Mouse (Mus musculus): ENCODE results near the gene Ap1b1. TPM values are rescaled to one million over a fixed set of nuclear protein-coding genes. Genes with fewer than 3 reads are reported as not detected.

Gene Ap1b1
- polyA plus RNA-seq, 1 experiment from 2014 or later, result 65.3 TPM

DNA sequence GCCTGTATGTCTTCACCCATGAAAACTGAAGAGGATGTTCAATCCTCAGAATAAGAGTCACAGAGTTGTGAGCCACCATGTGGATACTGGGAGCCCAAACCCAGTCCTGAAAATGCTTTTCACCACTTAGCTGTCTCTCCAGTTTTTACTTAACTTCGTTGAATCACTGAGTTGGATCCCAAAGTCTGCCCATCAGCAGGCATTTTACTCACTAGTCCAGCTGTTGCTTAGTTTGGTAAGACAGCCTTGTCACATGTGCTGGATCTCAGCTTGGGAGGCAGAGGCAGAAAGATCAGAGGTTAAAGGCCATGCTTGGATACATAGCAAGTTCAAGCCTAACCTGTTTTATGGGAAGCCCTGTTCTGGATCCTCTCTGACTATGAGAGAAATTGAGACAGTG is 23.6 kb downstream of the Ap1b1 start:
- Histone ChIP-seq H3K9me3 (replicated peaks) (no peaks in the 10 kb centered on the region), H3K4me3 (replicated peaks) (no peak overlapping the region), H3K9ac (no peak overlapping the region), H3K27me3 (no peaks in the 10 kb centered on the region), H3K27ac (no peak overlapping the region), H3K36me3 (peaks cover 46% of the 10 kb centered on the region), H3K4me1 (no peaks in the 10 kb centered on the region), H3K4me2 (no peak overlapping the region)
- WGBS, result 90% methylated on average over 1 of the region's 1 CpGs
- ATAC-seq (replicated peaks; ENCODE audit: low FRiP score), result no peak

DNA sequence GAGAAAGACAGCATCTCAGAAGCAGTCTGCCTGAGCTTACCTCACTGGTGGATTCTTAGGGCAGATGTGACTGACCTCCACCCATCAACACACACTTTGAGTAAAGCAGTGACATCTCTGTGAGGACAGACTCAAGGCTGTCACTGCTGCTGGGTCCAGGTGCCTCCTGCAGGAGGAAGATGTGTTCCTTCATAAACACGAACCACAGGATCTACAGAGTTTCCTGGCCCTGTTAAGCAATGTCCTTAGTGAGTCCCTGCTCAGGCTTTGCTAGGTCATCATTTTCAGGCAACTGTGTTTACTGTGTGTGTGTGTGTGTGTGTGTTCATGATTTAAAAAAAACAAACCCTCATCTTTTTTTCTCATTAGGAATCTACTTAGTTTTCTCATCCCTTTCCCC is 24.9 kb downstream of the Ap1b1 start:
- ATAC-seq (replicated peaks; ENCODE audit: low FRiP score), result no peak
- Histone ChIP-seq H3K9ac (no peak overlapping the region), H3K4me2 (no peak overlapping the region), H3K9me3 (replicated peaks) (no peaks in the 10 kb centered on the region), H3K27me3 (no peaks in the 10 kb centered on the region), H3K4me3 (replicated peaks) (no peak overlapping the region), H3K4me1 (no peaks in the 10 kb centered on the region), H3K27ac (no peak overlapping the region), H3K36me3 (peaks cover 58% of the 10 kb centered on the region)
- WGBS, result 74% methylated on average over 1 of the region's 1 CpGs

DNA sequence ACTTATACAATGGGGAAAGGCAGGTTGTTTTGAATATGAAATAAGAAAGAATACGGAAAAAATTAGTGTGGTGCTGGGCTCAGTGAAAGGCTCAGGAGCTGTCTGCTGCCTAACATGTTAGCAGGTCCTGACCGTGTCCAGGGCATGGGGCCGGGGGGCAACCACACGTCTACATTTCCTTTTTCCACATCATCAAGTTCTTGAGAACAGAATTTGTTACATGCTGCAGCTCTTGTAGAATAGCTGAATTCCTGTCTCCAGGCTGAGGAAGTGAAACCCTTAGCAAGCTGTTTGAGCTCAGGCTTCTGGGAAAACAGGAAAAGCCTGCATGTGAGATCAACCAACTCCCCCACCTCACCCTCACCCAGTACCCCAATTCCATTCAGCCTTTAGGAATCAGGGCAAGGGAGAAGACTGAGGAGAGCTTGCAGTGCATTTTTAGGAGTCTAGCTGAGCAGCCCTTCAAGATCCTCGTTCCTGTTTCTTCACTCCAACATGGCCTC is 25.6 kb downstream of the Ap1b1 start:
- 68% methylated on average over 5 of the region's 5 CpGs for WGBS
- Histone ChIP-seq H3K4me3 (replicated peaks) (no peak overlapping the region), H3K27me3 (no peaks in the 10 kb centered on the region), H3K9me3 (replicated peaks) (no peaks in the 10 kb centered on the region), H3K4me2 (no peak overlapping the region), H3K9ac (no peak overlapping the region), H3K4me1 (no peaks in the 10 kb centered on the region), H3K36me3 (peaks cover 66% of the 10 kb centered on the region), H3K27ac (no peak overlapping the region)
- ATAC-seq (replicated peaks; ENCODE audit: low FRiP score), result no peak

DNA sequence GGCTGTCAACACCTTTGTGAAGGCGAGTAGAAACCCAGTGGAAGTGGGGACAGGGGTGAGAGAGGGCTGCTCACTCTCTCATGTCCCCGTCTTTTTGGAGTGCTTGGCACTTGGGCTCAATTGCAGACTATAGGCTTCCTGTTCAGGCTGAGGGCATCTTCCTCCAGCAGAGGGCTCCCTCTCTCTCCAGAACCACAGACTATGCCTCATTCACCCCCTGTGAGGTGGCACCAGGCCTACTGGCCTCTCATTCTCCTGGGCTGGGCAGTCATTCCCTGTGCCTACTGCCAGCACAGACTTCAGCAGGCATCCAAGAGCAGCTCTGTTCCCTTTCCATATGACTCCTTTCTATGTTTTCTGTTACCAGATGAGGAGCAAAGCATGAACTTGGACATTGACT is 29.1 kb downstream of the Ap1b1 start:
- no peak overlapping the region for H3K4me3 ChIP-seq (replicated peaks)
- no peak overlapping the region for H3K27ac ChIP-seq
- no peaks in the 10 kb centered on the region for H3K27me3 ChIP-seq
- H3K36me3 ChIP-seq, result peaks cover 90% of the 10 kb centered on the region
- H3K4me2 ChIP-seq, result no peak overlapping the region
- no peak for ATAC-seq (replicated peaks; ENCODE audit: low FRiP score)
- H3K9me3 ChIP-seq (replicated peaks), result no peaks in the 10 kb centered on the region
- H3K9ac ChIP-seq, result no peak overlapping the region
- no peaks in the 10 kb centered on the region for H3K4me1 ChIP-seq
- 65% methylated on average over 2 of the region's 2 CpGs for WGBS

DNA sequence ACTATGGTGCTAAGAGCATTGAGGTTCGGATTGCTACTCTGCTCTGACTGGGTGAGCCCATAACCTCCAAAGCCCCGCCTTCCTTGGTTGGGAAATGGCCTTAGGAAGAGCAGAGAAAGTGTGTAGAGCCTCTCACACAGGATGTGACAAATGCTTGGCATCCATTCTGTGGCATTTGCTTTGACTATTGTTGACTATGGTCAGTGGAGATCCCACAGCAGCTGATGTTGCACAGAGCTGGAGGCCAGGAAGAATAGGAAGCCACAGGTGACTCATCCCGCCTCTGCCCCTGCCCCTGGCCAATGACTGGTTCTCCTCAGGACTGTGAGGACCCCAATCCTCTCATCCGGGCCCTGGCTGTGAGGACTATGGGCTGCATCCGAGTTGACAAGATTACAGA is 29.7 kb downstream of the Ap1b1 start:
- H3K27me3 ChIP-seq, result no peaks in the 10 kb centered on the region
- H3K9ac ChIP-seq, result no peak overlapping the region
- 93% methylated on average over 5 of the region's 5 CpGs for WGBS
- no peak overlapping the region for H3K4me3 ChIP-seq (replicated peaks)
- ATAC-seq (replicated peaks; ENCODE audit: low FRiP score), result no peak
- H3K9me3 ChIP-seq (replicated peaks), result no peaks in the 10 kb centered on the region
- peaks cover 89% of the 10 kb centered on the region for H3K36me3 ChIP-seq
- no peaks in the 10 kb centered on the region for H3K4me1 ChIP-seq
- H3K4me2 ChIP-seq, result no peak overlapping the region
- H3K27ac ChIP-seq, result no peak overlapping the region

DNA sequence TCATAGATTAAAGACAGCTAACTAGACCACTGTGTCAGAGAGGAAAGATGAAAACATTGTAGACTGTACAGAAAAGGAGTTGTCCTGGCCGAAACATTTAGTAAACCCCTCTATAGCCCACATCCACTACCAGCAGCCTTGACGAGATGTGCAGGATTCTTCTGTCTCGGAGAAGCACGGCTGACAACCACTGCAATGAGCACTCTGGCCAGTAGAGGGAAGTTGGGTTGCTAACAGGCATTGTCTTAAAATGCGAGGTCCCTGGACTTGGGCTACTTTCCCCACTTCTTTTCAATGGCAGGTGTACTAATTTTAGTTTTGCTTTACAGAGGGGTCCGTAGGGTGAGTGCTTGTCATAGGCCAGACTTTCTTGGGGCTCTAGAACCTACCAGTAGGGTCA is 30.9 kb downstream of the Ap1b1 start:
- Histone ChIP-seq H3K4me3 (replicated peaks) (no peak overlapping the region), H3K4me2 (no peak overlapping the region), H3K27ac (no peak overlapping the region), H3K4me1 (no peaks in the 10 kb centered on the region), H3K9ac (no peak overlapping the region), H3K36me3 (peaks cover 84% of the 10 kb centered on the region), H3K9me3 (replicated peaks) (no peaks in the 10 kb centered on the region), H3K27me3 (no peaks in the 10 kb centered on the region)
- WGBS, result 69% methylated on average over 6 of the region's 6 CpGs
- ATAC-seq (replicated peaks; ENCODE audit: low FRiP score), result no peak

DNA sequence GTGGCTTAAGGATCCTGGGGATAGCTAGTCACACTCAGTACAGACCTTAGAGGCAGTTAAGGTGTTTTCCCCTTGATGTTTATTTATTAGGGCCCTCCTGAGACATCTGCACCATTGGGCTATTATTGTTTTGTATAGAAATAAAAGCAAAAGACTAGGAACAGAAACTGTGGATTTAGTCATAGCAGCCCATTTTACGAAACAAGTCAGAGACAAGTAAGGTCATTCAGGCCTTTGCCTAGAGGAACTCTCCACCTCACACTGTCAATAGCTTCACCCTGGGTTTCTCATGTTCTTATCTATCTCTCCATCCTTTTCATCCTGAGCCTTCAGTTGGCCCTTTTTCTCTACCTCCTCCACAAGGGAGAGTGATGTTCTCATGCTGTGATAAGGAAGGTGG is 38.5 kb downstream of the Ap1b1 start:
- H3K36me3 ChIP-seq, result peaks cover 84% of the 10 kb centered on the region
- H3K4me1 ChIP-seq, result no peaks in the 10 kb centered on the region
- no peak for ATAC-seq (replicated peaks; ENCODE audit: low FRiP score)

DNA sequence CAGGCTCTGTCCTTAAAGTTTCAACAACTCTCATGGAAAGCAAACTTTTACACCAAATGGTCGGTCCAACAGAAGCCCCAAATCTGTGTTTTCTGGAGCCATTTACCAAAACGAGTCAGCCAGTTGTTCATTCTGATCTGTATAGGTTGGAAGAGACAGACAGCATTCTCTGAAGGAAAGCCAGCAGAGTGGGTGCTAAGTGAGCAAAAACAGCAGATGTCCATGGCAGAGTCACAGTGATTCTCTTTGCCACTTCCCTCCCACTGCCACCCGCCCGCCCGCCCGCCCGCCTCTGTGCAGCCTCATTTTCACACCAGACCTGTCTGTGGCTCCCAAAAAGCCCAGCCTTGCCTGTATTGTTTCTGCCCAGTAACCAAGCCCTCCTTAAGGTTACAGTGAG is 41.6 kb downstream of the Ap1b1 start:
- WGBS, result 90% methylated on average over 7 of the region's 7 CpGs
- ATAC-seq (replicated peaks; ENCODE audit: low FRiP score), result no peak
- Histone ChIP-seq H3K36me3 (peaks cover 96% of the 10 kb centered on the region), H3K4me3 (replicated peaks) (no peak overlapping the region), H3K9me3 (replicated peaks) (no peaks in the 10 kb centered on the region), H3K4me1 (no peaks in the 10 kb centered on the region), H3K27me3 (no peaks in the 10 kb centered on the region), H3K9ac (no peak overlapping the region), H3K4me2 (no peak overlapping the region), H3K27ac (no peak overlapping the region)

More for the DNA sequence above, 38.5 kb downstream of the Ap1b1 start:
- no peak overlapping the region for H3K4me2 ChIP-seq
- no peaks in the 10 kb centered on the region for H3K9me3 ChIP-seq (replicated peaks)
- 95% methylated on average over 1 of the region's 1 CpGs for WGBS
- H3K27me3 ChIP-seq, result no peaks in the 10 kb centered on the region
- no peak overlapping the region for H3K27ac ChIP-seq
- H3K9ac ChIP-seq, result no peak overlapping the region
- no peak overlapping the region for H3K4me3 ChIP-seq (replicated peaks)

DNA sequence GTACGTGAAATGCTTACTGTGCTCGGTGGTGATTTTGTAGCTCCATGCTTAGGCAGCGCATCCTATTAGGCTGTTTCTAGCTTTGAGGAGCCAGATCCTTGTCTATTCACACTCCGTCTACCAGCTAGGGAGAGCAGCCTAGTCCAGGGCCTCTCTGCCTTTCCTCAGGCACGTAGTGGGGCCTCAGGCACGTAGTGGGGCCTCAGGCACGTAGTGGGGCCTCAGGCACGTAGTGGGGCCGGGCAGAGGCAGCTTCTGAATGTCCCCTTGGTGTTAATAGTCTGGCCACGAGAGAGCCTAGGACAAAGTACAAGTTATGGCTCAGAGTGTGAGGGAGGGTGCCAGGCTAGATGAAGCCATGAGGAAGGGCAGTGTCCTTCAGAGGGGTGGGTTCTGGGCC is 46.1 kb downstream of the Ap1b1 start:
- Histone ChIP-seq H3K36me3 (peaks cover 98% of the 10 kb centered on the region), H3K9ac (no peak overlapping the region), H3K4me1 (no peaks in the 10 kb centered on the region), H3K9me3 (replicated peaks) (no peaks in the 10 kb centered on the region), H3K4me2 (no peak overlapping the region), H3K27ac (no peak overlapping the region), H3K27me3 (no peaks in the 10 kb centered on the region), H3K4me3 (replicated peaks) (no peak overlapping the region)
- no peak for ATAC-seq (replicated peaks; ENCODE audit: low FRiP score)
- WGBS, result 91% methylated on average over 10 of the region's 10 CpGs

DNA sequence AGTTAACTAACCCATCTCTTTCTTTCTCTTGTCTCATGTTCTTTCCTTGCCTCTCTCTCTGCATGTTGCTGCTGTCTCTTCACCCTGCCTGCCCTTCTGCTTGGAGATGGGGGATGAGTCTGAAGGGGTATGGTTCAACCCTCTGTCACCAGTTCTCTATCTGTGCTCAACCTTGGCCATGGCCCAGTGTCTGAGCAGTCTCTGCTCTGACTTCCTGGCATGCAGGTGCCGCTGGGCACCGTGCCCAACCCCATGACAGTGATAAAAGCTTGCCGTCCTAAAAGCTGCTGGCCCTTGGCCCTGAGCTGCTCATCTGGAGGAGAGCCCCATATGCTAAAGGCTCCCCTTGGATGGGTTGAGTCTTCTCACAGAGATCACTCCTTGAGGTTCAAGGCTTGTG is 46.5 kb downstream of the Ap1b1 start:
- WGBS, result 78% methylated on average over 3 of the region's 3 CpGs
- H3K4me1 ChIP-seq, result no peaks in the 10 kb centered on the region
- no peak overlapping the region for H3K9ac ChIP-seq
- no peak for ATAC-seq (replicated peaks; ENCODE audit: low FRiP score)
- H3K4me3 ChIP-seq (replicated peaks), result no peak overlapping the region
- H3K4me2 ChIP-seq, result no peak overlapping the region
- H3K9me3 ChIP-seq (replicated peaks), result no peaks in the 10 kb centered on the region
- H3K36me3 ChIP-seq, result peaks cover 98% of the 10 kb centered on the region
- H3K27ac ChIP-seq, result no peak overlapping the region
- H3K27me3 ChIP-seq, result no peaks in the 10 kb centered on the region

DNA sequence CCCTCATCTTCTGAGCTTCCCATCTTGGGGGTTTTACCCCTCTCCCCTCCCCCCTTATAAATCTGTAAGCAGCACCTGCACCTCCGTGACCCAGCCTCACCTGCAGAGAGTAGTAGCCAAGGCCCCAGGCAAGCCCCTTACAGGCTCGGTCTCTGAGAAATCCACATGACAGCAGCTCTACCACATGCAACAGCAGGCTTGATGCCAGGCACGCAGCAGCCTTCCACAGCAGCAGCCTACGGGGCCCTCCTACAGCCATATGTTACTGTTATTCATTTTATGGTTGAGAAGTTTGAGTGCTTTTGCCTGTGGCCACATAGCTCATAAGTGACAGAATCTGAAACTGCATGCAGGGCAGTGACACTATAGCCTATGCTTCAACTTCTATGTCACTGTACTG is 48.8 kb downstream of the Ap1b1 start:
- Histone ChIP-seq H3K27ac (no peak overlapping the region), H3K9me3 (replicated peaks) (no peaks in the 10 kb centered on the region), H3K4me3 (replicated peaks) (no peak overlapping the region), H3K36me3 (peaks cover 99% of the 10 kb centered on the region), H3K4me2 (no peak overlapping the region), H3K9ac (no peak overlapping the region), H3K4me1 (no peaks in the 10 kb centered on the region), H3K27me3 (no peaks in the 10 kb centered on the region)
- 79% methylated on average over 4 of the region's 4 CpGs for WGBS
- no peak for ATAC-seq (replicated peaks; ENCODE audit: low FRiP score)

DNA sequence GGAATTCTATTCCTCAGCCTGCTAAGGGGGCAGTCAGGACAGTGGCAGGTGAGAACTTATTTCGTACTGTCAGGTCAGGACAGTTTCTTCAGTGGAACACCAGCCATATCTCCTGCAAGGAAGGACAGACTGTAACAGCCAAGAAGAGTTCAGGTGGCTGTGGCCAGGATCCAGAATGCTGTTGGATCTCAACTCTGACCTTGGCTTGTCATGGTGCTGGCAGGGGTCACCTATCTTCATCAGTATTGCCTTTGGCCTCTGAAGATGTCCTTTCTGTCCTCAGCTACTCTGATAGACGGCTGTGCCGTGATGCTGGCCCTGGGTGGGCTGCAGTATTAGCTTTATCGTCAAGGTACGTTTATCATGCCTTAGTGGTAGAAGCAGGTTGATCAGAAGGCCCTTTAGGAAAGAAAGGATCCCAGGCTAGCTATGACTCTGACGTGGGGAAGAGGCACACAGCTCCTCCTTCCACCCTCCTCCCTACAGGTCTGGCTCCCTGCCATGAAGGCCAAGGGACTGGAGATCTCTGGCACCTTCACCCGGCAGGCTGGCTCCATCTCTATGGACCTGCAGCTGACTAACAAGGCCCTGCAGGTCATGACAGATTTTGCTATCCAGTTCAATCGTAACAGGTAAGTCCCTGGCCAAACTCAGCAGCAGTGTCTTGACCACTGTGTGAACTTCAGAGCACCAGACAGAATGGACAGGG is 50.7 kb downstream of the Ap1b1 start:
- WGBS, result 81% methylated on average over 8 of the region's 8 CpGs
- H3K4me2 ChIP-seq, result no peak overlapping the region
- no peak overlapping the region for H3K9ac ChIP-seq
- no peak overlapping the region for H3K4me3 ChIP-seq (replicated peaks)
- H3K27me3 ChIP-seq, result no peaks in the 10 kb centered on the region
- H3K4me1 ChIP-seq, result 0 out of 2 replicates have a peak, but pooled peaks cover 3% of the 10 kb centered on the region
- no peaks in the 10 kb centered on the region for H3K9me3 ChIP-seq (replicated peaks)
- no peak for ATAC-seq (replicated peaks; ENCODE audit: low FRiP score)
- H3K27ac ChIP-seq, result no peak overlapping the region
- H3K36me3 ChIP-seq, result peaks cover 99% of the 10 kb centered on the region

DNA sequence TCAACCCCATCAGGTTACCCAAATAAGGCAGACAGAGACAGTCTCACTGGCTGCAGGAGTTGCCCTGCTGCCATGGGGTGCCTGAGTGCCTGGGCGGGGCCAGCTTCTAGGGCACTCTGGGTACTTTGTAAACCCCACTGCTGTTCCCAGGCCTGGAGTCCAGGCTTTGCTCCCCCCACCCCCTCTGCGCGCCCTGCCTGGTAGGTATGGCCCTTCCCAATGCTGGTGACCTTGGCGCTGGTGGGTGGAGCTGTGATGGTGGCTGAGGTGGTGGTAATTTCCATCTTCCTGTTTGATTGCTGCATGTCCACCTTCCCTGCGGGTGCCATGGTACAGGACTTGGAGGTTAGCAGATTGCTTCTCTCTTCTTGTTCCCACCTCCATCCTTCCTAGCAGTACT is 54.0 kb downstream of the Ap1b1 start:
- Histone ChIP-seq H3K27ac (peak overlapping the region; percentile 14; the same call in 1 of the 2 replicates), H3K4me3 (replicated peaks) (no peak overlapping the region), H3K4me2 (no peak overlapping the region), H3K9ac (no peak overlapping the region), H3K36me3 (peaks cover 73% of the 10 kb centered on the region), H3K4me1 (0 out of 2 replicates have a peak, but pooled peaks cover 3% of the 10 kb centered on the region), H3K27me3 (no peaks in the 10 kb centered on the region), H3K9me3 (replicated peaks) (no peaks in the 10 kb centered on the region)
- 96% methylated on average over 5 of the region's 5 CpGs for WGBS
- no peak for ATAC-seq (replicated peaks; ENCODE audit: low FRiP score)

All from kidney, embryonic 15.5 days (tissue).